Mouse (Mus musculus): Measurements from ENCODE around the gene Slc25a29. TPM values are rescaled to one million over a fixed set of nuclear protein-coding genes. Genes with fewer than 3 reads are reported as not detected.
A peak's percentile ranks its signal among the peaks of the same experiment; 100 is the strongest.

The Slc25a29 gene
- total RNA-seq, 2 experiments from 2014 or later, result not detected

DNA sequence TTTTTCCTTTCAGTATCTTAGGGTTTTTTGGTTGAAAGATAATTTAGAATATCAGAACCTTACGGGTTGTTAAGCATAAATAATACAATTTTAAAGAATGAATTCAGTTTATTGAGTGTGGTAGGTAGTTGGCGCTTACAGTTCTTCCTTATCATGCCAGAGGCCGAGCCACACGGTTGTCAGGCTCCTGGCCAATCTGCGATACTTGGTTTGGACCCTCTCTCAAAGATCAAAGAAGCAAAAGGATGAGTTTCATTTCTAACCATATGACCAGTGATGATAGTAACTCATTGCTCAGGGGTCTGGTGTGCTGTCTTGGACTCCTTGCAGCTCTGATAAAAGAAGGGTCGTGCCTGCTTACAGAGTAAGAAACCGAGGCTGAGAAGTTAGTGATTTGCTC lies 25.4 kb downstream of the Slc25a29 start:
- peak; percentile 77 for ATAC-seq (replicated peaks; ENCODE audit: low FRiP score, low TSS enrichment, poor library complexity, severe bottlenecking)

DNA sequence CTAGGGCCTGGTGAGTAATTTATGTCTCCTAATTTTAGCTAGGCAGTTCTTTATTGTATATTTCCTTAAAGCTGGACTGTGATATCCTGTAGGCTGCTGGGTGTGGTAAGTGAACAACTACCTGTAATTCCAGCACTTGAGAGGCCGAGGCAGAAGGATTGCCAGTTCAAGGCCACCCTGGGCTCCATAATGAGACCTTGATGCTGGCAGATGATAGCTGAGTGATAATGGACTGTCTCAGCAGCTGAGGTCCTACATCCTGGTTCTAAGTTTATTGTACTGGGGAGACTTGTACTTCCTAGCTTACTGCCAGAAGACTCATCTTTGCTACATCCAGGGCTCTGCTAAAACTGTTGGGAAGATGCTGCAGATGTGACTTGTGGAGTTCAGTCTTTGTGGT lies 25.9 kb downstream of the Slc25a29 start:
- ATAC-seq (replicated peaks; ENCODE audit: low FRiP score, low TSS enrichment, poor library complexity, severe bottlenecking), result peak; percentile 36

- ATAC-seq (replicated peaks; ENCODE audit: low FRiP score, low TSS enrichment, poor library complexity, severe bottlenecking), result no peak
Measured at GRCm38 (mm10) chr12:108808465-108808864, 27.2 kb downstream of the Slc25a29 start.

DNA sequence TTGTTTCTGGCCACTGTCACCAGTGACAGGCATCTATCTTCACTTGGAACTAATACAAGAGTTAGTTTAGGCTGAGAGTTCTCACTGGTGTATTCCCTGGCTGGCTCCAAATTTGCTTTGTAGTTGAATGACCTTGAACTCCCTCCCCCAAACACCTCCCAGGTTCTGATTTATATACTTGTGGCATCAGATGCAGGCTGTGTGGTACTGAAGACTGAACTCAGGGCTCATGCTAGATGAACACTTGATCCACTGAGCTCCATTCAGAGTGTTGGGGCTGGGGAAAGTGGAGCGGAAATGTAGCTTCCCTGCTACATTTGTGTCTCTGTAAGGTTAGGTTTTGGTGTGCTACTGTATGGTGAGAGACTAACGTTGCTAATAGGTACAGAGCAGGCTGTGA lies 31.3 kb downstream of the Slc25a29 start:
- no peak for ATAC-seq (replicated peaks; ENCODE audit: low FRiP score, low TSS enrichment, poor library complexity, severe bottlenecking)

DNA sequence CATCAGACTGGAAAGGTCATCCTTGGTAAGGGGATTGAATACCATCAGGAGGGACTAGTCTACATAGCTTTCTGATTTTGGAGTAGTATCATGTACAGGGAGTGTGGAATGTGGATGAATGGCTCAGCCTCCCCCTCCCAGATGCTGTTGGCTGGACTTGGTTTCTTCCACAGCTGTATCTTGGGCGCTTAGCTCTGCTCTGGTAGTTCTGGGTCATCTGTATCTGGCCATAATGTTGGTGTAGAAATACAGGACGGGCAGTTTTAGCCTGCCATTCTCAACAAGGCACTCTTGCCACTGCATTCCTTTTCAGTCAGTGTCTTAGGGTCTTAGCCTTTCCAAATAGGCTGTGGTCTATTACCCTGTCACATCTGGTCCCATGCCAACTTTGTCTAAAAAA lies 34.1 kb downstream of the Slc25a29 start:
- no peak for ATAC-seq (replicated peaks; ENCODE audit: low FRiP score, low TSS enrichment, poor library complexity, severe bottlenecking)

DNA sequence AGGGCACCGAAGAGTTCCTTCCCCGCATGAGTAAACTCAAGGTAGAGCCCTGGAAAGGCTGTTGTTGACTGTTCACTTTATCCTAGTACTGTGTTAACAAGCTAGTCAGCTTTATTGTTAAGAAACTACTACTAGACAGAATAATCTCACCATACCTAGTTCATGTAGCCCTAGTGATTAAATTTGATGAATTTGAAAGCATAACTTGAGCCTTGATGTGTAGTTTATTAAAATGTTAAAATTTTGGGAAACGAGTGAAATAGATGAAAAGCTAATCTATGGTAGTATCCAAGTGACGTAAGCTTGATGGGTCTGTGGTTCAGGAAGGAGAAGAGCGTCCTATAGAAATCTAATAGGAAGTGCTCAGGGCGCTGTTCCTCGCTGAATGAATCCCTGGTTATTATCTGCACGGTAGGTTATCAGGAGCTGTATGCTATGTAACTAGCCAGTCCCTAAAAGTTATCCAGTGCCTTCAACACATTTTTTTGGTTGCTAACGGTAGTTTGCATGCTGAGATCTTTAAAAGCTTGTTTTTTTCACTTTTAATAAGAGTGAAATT lies 40.6 kb downstream of the Slc25a29 start:
- peak; percentile 50 for ATAC-seq (replicated peaks; ENCODE audit: low FRiP score, low TSS enrichment, poor library complexity, severe bottlenecking)

DNA sequence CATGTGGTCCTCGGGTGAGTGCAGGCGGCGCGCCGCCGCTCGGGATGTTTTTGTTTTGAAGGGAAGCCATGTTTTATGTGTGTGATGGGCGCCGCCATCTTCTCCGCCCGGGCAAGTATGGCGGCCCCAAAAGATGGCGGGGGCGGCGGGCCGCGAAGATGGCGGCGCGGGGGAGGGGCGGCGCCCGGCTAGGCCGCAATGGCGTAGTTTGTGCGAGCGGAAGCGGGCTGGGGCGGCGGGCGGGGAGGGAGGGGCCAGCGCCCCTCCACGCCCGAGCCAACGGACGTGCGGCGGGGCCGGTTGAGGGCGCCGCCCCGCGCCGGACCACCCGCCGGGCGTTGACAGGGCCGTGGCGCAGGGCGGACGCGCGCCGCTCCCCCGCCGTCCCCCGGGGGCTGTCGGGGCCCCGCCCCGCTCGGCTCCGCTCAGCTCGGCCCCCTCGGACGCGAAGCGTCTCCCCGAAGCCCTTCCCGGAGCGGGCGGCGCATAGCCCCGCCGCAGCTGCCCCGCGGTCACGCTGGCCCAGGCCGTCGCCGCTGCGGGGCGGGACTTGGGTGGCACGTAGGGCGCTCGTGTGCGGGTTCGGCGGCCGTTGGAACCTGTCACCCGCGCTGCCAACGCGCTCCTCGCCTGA lies 41.5 kb downstream of the Slc25a29 start:
- peak; percentile 31 for ATAC-seq (replicated peaks; ENCODE audit: low FRiP score, low TSS enrichment, poor library complexity, severe bottlenecking)

GRCm38 (mm10) chr12:108793453-108793941 lies 42.2 kb downstream of the Slc25a29 start:
- no peak for ATAC-seq (replicated peaks; ENCODE audit: low FRiP score, low TSS enrichment, poor library complexity, severe bottlenecking)

DNA sequence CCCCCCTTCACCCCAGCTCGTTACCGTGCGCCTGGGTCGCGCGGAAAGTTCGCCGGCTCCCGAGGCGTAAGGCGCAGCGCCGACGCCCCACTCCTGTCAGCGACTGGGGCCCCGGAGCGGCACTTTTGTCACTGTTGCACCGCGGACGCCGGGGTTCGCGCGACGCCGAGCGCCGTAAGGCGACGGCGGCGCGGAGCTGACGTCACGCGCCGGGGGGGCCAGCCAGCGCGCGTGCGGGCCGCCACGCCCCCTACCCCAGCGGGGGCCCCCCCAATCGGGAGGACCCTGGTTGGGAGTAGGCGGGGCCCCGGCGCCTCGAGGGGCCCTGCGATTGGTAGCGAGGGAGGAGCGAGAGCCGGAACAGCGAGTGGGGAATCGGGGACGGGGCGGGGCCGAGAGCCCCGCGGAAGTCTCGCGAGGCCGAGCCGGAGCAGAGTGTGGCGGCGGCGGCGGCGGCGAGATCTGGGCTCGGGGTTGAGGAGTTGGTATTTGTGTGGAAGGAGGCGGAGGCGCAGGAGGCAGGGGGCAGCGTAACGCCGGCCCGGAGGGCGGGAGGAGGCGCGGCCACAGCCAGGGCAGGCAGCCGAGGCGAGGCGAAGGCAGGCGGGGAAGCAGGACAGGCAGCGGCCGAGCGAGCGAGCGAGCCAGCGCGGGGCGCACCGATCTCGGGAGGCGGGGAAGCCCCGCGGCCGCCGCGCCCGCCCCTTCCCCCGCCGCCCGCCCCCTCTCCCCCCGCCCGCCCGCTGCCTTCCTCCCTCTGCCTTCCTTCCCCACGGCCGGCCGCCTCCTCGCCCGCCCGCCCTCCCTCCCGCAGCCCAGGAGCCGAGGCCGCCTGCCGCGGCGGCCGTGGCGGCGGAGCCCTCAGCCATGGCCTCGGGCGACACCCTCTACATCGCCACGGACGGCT lies 42.9 kb downstream of the Slc25a29 start, which contains the start of gene Yy1:
Yy1 (plus strand) TSS at position 428 of the 907 bp plus-strand sequence.
- peak; percentile 75 for ATAC-seq (replicated peaks; ENCODE audit: low FRiP score, low TSS enrichment, poor library complexity, severe bottlenecking)

DNA sequence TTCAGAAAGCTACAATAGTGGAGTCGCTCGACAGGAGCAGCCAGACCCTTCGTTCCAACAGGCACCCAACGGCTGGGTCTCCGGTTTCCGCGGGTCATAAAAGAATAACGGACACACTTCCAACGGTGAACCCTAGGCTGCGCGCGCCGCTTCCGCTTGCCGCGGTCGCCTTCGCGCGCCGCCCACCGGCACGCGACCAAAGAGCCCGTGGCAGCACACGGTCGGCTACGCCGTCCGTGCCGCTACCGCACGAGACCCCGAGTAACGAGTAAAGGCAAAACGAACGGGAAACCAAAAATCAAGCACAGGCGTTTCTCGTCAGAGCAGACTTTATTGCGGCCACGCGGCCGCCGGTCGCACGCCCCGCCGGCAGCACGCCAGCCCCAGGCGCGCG lies 43.5 kb downstream of the Slc25a29 start:
- peak; percentile 31 for ATAC-seq (replicated peaks; ENCODE audit: low FRiP score, low TSS enrichment, poor library complexity, severe bottlenecking)

DNA sequence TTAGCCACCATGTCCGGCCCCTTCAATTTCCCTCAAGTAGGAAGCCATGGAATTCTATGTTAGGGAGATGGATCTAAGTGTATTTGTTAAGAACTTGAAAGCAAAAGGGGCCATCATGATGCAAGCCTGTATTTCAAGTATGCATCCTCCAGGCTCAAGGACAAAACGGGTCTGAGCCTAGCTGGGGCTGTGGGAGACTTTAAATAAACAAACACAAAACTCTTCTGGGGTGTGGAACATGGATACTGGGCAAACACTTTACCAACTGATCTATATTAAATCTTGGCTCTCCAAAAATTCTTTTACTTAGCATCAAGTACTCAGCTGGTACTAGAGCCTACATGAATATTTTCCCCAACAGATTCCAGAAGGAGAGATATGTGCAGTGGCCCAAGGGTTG lies 48.4 kb downstream of the Slc25a29 start:
- ATAC-seq (replicated peaks; ENCODE audit: low FRiP score, low TSS enrichment, poor library complexity, severe bottlenecking), result no peak

- no peak for ATAC-seq (replicated peaks; ENCODE audit: low FRiP score, low TSS enrichment, poor library complexity, severe bottlenecking)
Measured at GRCm38 (mm10) chr12:108785161-108785560, 50.5 kb downstream of the Slc25a29 start.

GRCm38 (mm10) chr12:108780108-108780877 lies 55.4 kb downstream of the Slc25a29 start:
- peak; percentile 98 for ATAC-seq (replicated peaks; ENCODE audit: low FRiP score, low TSS enrichment, poor library complexity, severe bottlenecking)

Other genes with a start within 250 kb of the Slc25a29 start
- gene Degs2, start 133.6 kb downstream of the Slc25a29 start, total RNA-seq (2014; fragmentation: Nextera tagmentation), result not detected in 2 replicates
- gene Degs2, start 133.6 kb downstream of the Slc25a29 start, total RNA-seq (2017), result not detected in 2 replicates
- 52.3 and 58.0 TPM in 2 replicates for gene Yy1, start 42.9 kb downstream of the Slc25a29 start, total RNA-seq (2014; fragmentation: Nextera tagmentation)
- 61.4 and 70.3 TPM in 2 replicates for gene Yy1, start 42.9 kb downstream of the Slc25a29 start, total RNA-seq (2017)
- 5.3 and 7.0 TPM in 2 replicates for gene Slc25a47, start 163 bp upstream of the Slc25a29 start, total RNA-seq (2014; fragmentation: Nextera tagmentation)
- 6.2 and 16.2 TPM in 2 replicates for gene Slc25a47, start 163 bp upstream of the Slc25a29 start, total RNA-seq (2017)
- 9.4 and 9.7 TPM in 2 replicates for gene Wdr25, start 57.7 kb upstream of the Slc25a29 start, total RNA-seq (2014; fragmentation: Nextera tagmentation)
- 3.0 and 6.9 TPM in 2 replicates for gene Wdr25, start 57.7 kb upstream of the Slc25a29 start, total RNA-seq (2017)
- 48.8 and 56.3 TPM in 2 replicates for gene Wars, start 58.3 kb upstream of the Slc25a29 start, total RNA-seq (2014; fragmentation: Nextera tagmentation)
- 54.6 and 74.4 TPM in 2 replicates for gene Wars, start 58.3 kb upstream of the Slc25a29 start, total RNA-seq (2017)
- not detected in 2 replicates for gene Begain, start 232.3 kb upstream of the Slc25a29 start, total RNA-seq (2014; fragmentation: Nextera tagmentation)
- gene Begain, start 232.3 kb upstream of the Slc25a29 start, total RNA-seq (2017), result 0.11 TPM in 1 of 2 replicates, not detected in the other